In genomic region chr7:14120436-14120835, GRCm38 (mm10) we compare ENCODE assay signal across 29 mouse cellular contexts. TPM values are rescaled to one million over a fixed set of nuclear protein-coding genes. Genes with fewer than 3 reads are reported as not detected.
DNase-seq lines count a peak whose midpoint lies in the region; ATAC-seq and TF ChIP-seq lines count a peak whose summit lies in the region.
"Had no signal": no experiment of that assay in that cellular context is flagged by ENCODE, and none has a peak within 500 bp of the region (broad histone marks: within the 10 kb centered on the region; RNA-seq: fewer than 3 reads in every experiment).

No protein-coding gene starts in this region.

- H3K4me2 ChIP-seq in intestine, embryonic 15.5 days (replicated peaks), result no peak overlapping the region
- H3K4me2 ChIP-seq: embryonic facial prominence, embryonic 13.5 days; embryonic facial prominence, embryonic 15.5 days; forebrain, embryonic 12.5 days had no signal

- in situ Hi-C loops in ES-E14 (cut with MboI; ENCODE audit: low sequenced_read_pairs in 2 of 2, unreplicated experiment in 2 of 2), result no loop called here

- WGBS in intestine, embryonic 15.5 days, result 80% methylated on average over 2 of the region's 2 CpGs
- 77% methylated on average over 2 of the region's 2 CpGs for WGBS in thymus, adult 2 months

- H3K27ac ChIP-seq in ES-E14 (ENCODE audit: insufficient read depth, low read depth, low read length, poor library complexity, severe bottlenecking), result peak overlapping the region; percentile 80; the same call in 1 of the 2 replicates
- H3K27ac ChIP-seq in intestine, embryonic 15.5 days, result no peak overlapping the region
- H3K27ac ChIP-seq in thymus, adult 2 months (ENCODE audit: control insufficient read depth, insufficient read depth, low read length), result no peak overlapping the region
- H3K27ac ChIP-seq: embryonic facial prominence, embryonic 13.5 days; embryonic facial prominence, embryonic 15.5 days; forebrain, embryonic 10.5 days; forebrain, embryonic 12.5 days had no signal

- no peaks in the 10 kb centered on the region for H3K9me3 ChIP-seq in ES-E14 (ENCODE audit: control insufficient read depth, insufficient read depth, low read depth, low read length)
- H3K9me3 ChIP-seq in intestine, embryonic 15.5 days, result no peaks in the 10 kb centered on the region

- no peak for TF ChIP-seq POLR2A in thymus, adult 2 months (IDR thresholded peaks at IDR 0.05; ENCODE audit: control insufficient read depth, extremely low read depth, insufficient read depth, low read length, poor library complexity)

- H3K4me3 ChIP-seq in ES-E14 (ENCODE audit: insufficient read depth in 1 of 2, low read depth in 1 of 2, low read length in 2 of 2, poor library complexity in 1 of 2, severe bottlenecking in 1 of 2), result no peak overlapping the region
- H3K4me3 ChIP-seq in intestine, embryonic 15.5 days (replicated peaks), result no peak overlapping the region
- no peak overlapping the region for H3K4me3 ChIP-seq in thymus, adult 2 months (ENCODE audit: control insufficient read depth, insufficient read depth, low read length)
- H3K4me3 ChIP-seq: embryonic facial prominence, embryonic 13.5 days; embryonic facial prominence, embryonic 15.5 days; erythroblast, embryonic 14.5 days; forebrain, embryonic 10.5 days; forebrain, embryonic 12.5 days had no signal

- ATAC-seq in intestine, embryonic 15.5 days, result no peak
- ATAC-seq: CD4-positive, CD25-positive, alpha-beta regulatory T cell, adult 4 months; forebrain, embryonic 14.5 days; forebrain, embryonic 16.5 days had no signal

- H3K4me1 ChIP-seq in ES-E14 (ENCODE audit: control insufficient read depth in 2 of 2, insufficient read depth in 2 of 2, low read length in 2 of 2, poor library complexity in 1 of 2), result 0 out of 4 replicates have a peak, but pooled peaks cover 0 to 2% of the 10 kb centered on the region in 2 experiments
- H3K4me1 ChIP-seq in intestine, embryonic 15.5 days (replicated peaks), result no peaks in the 10 kb centered on the region
- H3K4me1 ChIP-seq in thymus, adult 2 months (replicated peaks; ENCODE audit: control insufficient read depth, insufficient read depth, low read length), result no peaks in the 10 kb centered on the region
- H3K4me1 ChIP-seq: embryonic facial prominence, embryonic 13.5 days; embryonic facial prominence, embryonic 15.5 days; forebrain, embryonic 10.5 days; forebrain, embryonic 12.5 days had no signal

- H3K9ac ChIP-seq in ES-E14 (ENCODE audit: insufficient read depth, low read depth, low read length, poor library complexity, severe bottlenecking), result no peak overlapping the region
- no peak overlapping the region for H3K9ac ChIP-seq in intestine, embryonic 15.5 days
- H3K9ac ChIP-seq: embryonic facial prominence, embryonic 13.5 days; embryonic facial prominence, embryonic 15.5 days; forebrain, embryonic 12.5 days had no signal

- no peak for TF ChIP-seq CTCF in thymus, adult 2 months (IDR thresholded peaks at IDR 0.05; ENCODE audit: borderline replicate concordance, control insufficient read depth, extremely low read depth, insufficient read depth, low read length, poor library complexity)

- no peaks in the 10 kb centered on the region for H3K36me3 ChIP-seq in ES-E14 (ENCODE audit: control insufficient read depth, insufficient read depth, low read length, poor library complexity, severe bottlenecking)
- no peaks in the 10 kb centered on the region for H3K36me3 ChIP-seq in intestine, embryonic 15.5 days
- H3K36me3 ChIP-seq in thymus, adult 2 months (ENCODE audit: control insufficient read depth, insufficient read depth, low read length), result no peaks in the 10 kb centered on the region
- H3K36me3 ChIP-seq: embryonic facial prominence, embryonic 13.5 days; embryonic facial prominence, embryonic 15.5 days; forebrain, embryonic 10.5 days; forebrain, embryonic 12.5 days had no signal

- DNase-seq in heart, adult 11 months, result peak; percentile 67
- no peak for DNase-seq in heart, adult 8-10 months (ENCODE audit: low spot score)
- DNase-seq in ES-E14 (ENCODE audit: low read depth, low spot score), result no peak
- peak; percentile 78 for DNase-seq in ZHBTc4 (ENCODE audit: low read depth, low spot score)
- no peak for DNase-seq in thymus, adult 2 months
- DNase-seq: adrenal gland, adult 2 months; adrenal gland, postnatal 10 days; adrenal gland, postnatal 25 days; B cell, adult 2 months; cerebellum, adult 11 months; cerebellum, adult 18-20 months; cerebellum, adult 8-10 months; cerebellum, postnatal 10 days; cerebellum, postnatal 25 days had no signal

- H3K27me3 ChIP-seq in intestine, embryonic 15.5 days (replicated peaks), result no peaks in the 10 kb centered on the region
- H3K27me3 ChIP-seq in thymus, adult 2 months (ENCODE audit: control insufficient read depth, insufficient read depth, low read length), result no peaks in the 10 kb centered on the region
- H3K27me3 ChIP-seq: CH12.LX; embryonic facial prominence, embryonic 13.5 days; embryonic facial prominence, embryonic 15.5 days; forebrain, embryonic 12.5 days had no signal

TF ChIP-seq in ES-E14, 5 proteins besides CTCF, POLR2A, EP300 and RAD21:
- TF ChIP-seq HCFC1 (IDR thresholded peaks at IDR 0.05; ENCODE audit: borderline replicate concordance, insufficient read depth, low read length) (no peak), CHD2 (IDR thresholded peaks at IDR 0.05; ENCODE audit: low read depth, low read length) (no peak), ZC3H11A (IDR thresholded peaks at IDR 0.05; ENCODE audit: borderline replicate concordance, low read depth, low read length) (no peak), MAFK (IDR thresholded peaks at IDR 0.05; ENCODE audit: insufficient read depth, low read depth, low read length) (no peak), ZNF384 (IDR thresholded peaks at IDR 0.05; ENCODE audit: low read depth, low read length) (no peak)
TF ChIP-seq in ES-E14: peak in this region for 0.

RNA-seq across cellular contexts. Expression of gene Sult2a3, which starts 2.4 kb away (rescaled TPM):
- total RNA-seq in heart, adult 8-10 months (2022), result not detected
- not detected in 2 replicates for total RNA-seq in ES-E14 (2012; rRNA removed)
- not detected in 2 replicates for polyA plus RNA-seq in intestine, embryonic 15.5 days (2015; fragmentation: Nextera tagmentation; extraction: Ambion mirVana)
- not detected in 2 replicates for polyA plus RNA-seq in thymus, adult 2 months (2012; rRNA removed)
- total RNA-seq: adrenal gland, adult 2 months; adrenal gland, postnatal 25 days; CH12.LX; MEL had no signal
- polyA plus RNA-seq: adrenal gland, adult 2 months; brain, embryonic 14.5 days; CD4-positive, CD25-positive, alpha-beta regulatory T cell, adult 4 months; cortical plate, adult 2 months; embryonic facial prominence, embryonic 11.5 days; embryonic facial prominence, embryonic 13.5 days; embryonic facial prominence, embryonic 15.5 days; erythroblast, embryonic 14.5 days; forebrain, embryonic 10.5 days; forebrain, embryonic 12.5 days; forebrain, embryonic 14.5 days; forebrain, embryonic 16.5 days; frontal cortex, adult 2 months had no signal

Comparison
In these comparisons a context has a peak if more than half of its experiments do, and no peak if none do; other contexts are left out.
1. DNase-seq: peak in heart, adult 11 months (single experiment) and ZHBTc4 (single experiment); none in heart, adult 8-10 months (single experiment), ES-E14 (single experiment) and thymus, adult 2 months (single experiment).